In genomic region chr4:116074861-116075620, GRCm38 (mm10) we compare ENCODE assay signal across 8 mouse cellular contexts. TPM values are rescaled to one million over a fixed set of nuclear protein-coding genes. Genes with fewer than 3 reads are reported as not detected.
DNase-seq lines count a peak whose midpoint lies in the region; ATAC-seq and TF ChIP-seq lines count a peak whose summit lies in the region.

Gene Uqcrh, minus strand, starts transcription at chr4:116075071.
Gene Lrrc41, plus strand, starts transcription at chr4:116075269.

- H3K36me3 ChIP-seq in embryonic facial prominence, embryonic 15.5 days = peaks cover 5% of the 10 kb centered on the region; the same call in 1 of the 2 replicates
- peaks cover 16% of the 10 kb centered on the region for H3K36me3 ChIP-seq in limb, embryonic 14.5 days (ENCODE audit: control insufficient read depth, insufficient read depth, low read length)
- no peaks in the 10 kb centered on the region; the same call in 1 of the 2 replicates for H3K36me3 ChIP-seq in midbrain, postnatal 0 days (ENCODE audit: insufficient read depth, low read length)

- WGBS in bone marrow, adult 2 months = under 1% methylated on average over 55 of the region's 55 CpGs
- under 1% methylated on average over 55 of the region's 55 CpGs for WGBS in embryonic facial prominence, embryonic 15.5 days
- WGBS in limb, embryonic 14.5 days = under 1% methylated on average over 55 of the region's 55 CpGs
- under 1% methylated on average over 55 of the region's 55 CpGs for WGBS in midbrain, postnatal 0 days

- ATAC-seq in embryonic facial prominence, embryonic 15.5 days (ENCODE audit: insufficient number of reproducible peaks, low FRiP score, low TSS enrichment, low read depth) = peak; percentile 96
- ATAC-seq in limb, embryonic 14.5 days (ENCODE audit: low FRiP score, low read depth) = peak; percentile 95
- ATAC-seq in midbrain, postnatal 0 days (ENCODE audit: low FRiP score) = peak; percentile 94

- no peaks in the 10 kb centered on the region for H3K27me3 ChIP-seq in embryonic facial prominence, embryonic 15.5 days
- H3K27me3 ChIP-seq in limb, embryonic 14.5 days (ENCODE audit: control insufficient read depth, insufficient read depth, low read length) = no peaks in the 10 kb centered on the region
- H3K27me3 ChIP-seq in midbrain, postnatal 0 days (ENCODE audit: insufficient read depth, low read length) = no peaks in the 10 kb centered on the region

- H3K9me3 ChIP-seq in embryonic facial prominence, embryonic 15.5 days (replicated peaks) = no peaks in the 10 kb centered on the region
- H3K9me3 ChIP-seq in limb, embryonic 14.5 days (ENCODE audit: control insufficient read depth, low read length) = no peaks in the 10 kb centered on the region
- no peaks in the 10 kb centered on the region for H3K9me3 ChIP-seq in midbrain, postnatal 0 days (ENCODE audit: low read length)

- peak within 1 kb of the TSS; percentile 85 for H3K4me3 ChIP-seq in bone marrow, adult 2 months (replicated peaks; ENCODE audit: control insufficient read depth, low read depth, low read length)
- peak within 1 kb of the TSS; percentile 97 for H3K4me3 ChIP-seq in embryonic facial prominence, embryonic 15.5 days (replicated peaks)
- H3K4me3 ChIP-seq in limb, embryonic 14.5 days (replicated peaks; ENCODE audit: low read length) = peak within 1 kb of the TSS; percentile 96
- peak within 1 kb of the TSS; percentile 99 for H3K4me3 ChIP-seq in midbrain, postnatal 0 days (ENCODE audit: low read depth, low read length)

- TF ChIP-seq POLR2A in bone marrow, adult 2 months (IDR thresholded peaks at IDR 0.05; ENCODE audit: borderline replicate concordance, control insufficient read depth, low read depth, low read length) = peak; percentile 97
- peak; percentile 95 for TF ChIP-seq POLR2A in limb, embryonic 14.5 days (IDR thresholded peaks at IDR 0.05; ENCODE audit: borderline replicate concordance, extremely low read depth, insufficient read depth, insufficient read length)

- H3K4me1 ChIP-seq in bone marrow, adult 2 months (ENCODE audit: control insufficient read depth, insufficient read depth, low read length) = no peaks in the 10 kb centered on the region; the same call in 1 of the 2 replicates
- peaks cover 28% of the 10 kb centered on the region for H3K4me1 ChIP-seq in embryonic facial prominence, embryonic 15.5 days
- peaks cover 23% of the 10 kb centered on the region for H3K4me1 ChIP-seq in limb, embryonic 14.5 days (ENCODE audit: control insufficient read depth, insufficient read depth, low read length)
- peaks cover 22% of the 10 kb centered on the region for H3K4me1 ChIP-seq in midbrain, postnatal 0 days (ENCODE audit: insufficient read depth, low read length)

- peak; percentile 99 for DNase-seq in 416B (ENCODE audit: low read depth)
- peak; percentile 93 for DNase-seq in heart, adult 8-10 months (ENCODE audit: low spot score)
- peak; percentile 97 for DNase-seq in kidney, adult 9 months
- DNase-seq in limb, embryonic 14.5 days (ENCODE audit: low spot score) = peak; percentile 95
- peak; percentile 97 for DNase-seq in midbrain, postnatal 0 days (ENCODE audit: low spot score)
- peak; percentile 92 to 95 for DNase-seq in spleen, postnatal 14 days (ENCODE audit: low spot score in 2 of 2)

- peak within 1 kb of the TSS; percentile 73 for H3K4me2 ChIP-seq in embryonic facial prominence, embryonic 15.5 days (replicated peaks)
- H3K4me2 ChIP-seq in limb, embryonic 14.5 days (replicated peaks; ENCODE audit: low read depth, low read length, severe bottlenecking) = peak within 1 kb of the TSS; percentile 86
- peak within 1 kb of the TSS; percentile 94 for H3K4me2 ChIP-seq in midbrain, postnatal 0 days (ENCODE audit: low read depth, low read length, poor library complexity, severe bottlenecking)

- H3K27ac ChIP-seq in bone marrow, adult 2 months (ENCODE audit: control insufficient read depth, insufficient read depth, low read depth, low read length, poor library complexity) = peak within 1 kb of the TSS; percentile 83
- H3K27ac ChIP-seq in embryonic facial prominence, embryonic 15.5 days (replicated peaks) = peak within 1 kb of the TSS; percentile 98
- H3K27ac ChIP-seq in limb, embryonic 14.5 days (replicated peaks; ENCODE audit: low read depth, low read length) = peak within 1 kb of the TSS; percentile 97
- peak within 1 kb of the TSS; percentile 91 for H3K27ac ChIP-seq in midbrain, postnatal 0 days (ENCODE audit: low read depth, low read length)

- peak within 1 kb of the TSS; percentile 100 for H3K9ac ChIP-seq in embryonic facial prominence, embryonic 15.5 days
- peak within 1 kb of the TSS; percentile 95 for H3K9ac ChIP-seq in limb, embryonic 14.5 days (ENCODE audit: low read depth, low read length, severe bottlenecking)
- peak within 1 kb of the TSS; percentile 97 for H3K9ac ChIP-seq in midbrain, postnatal 0 days (replicated peaks; ENCODE audit: low read length, poor library complexity, severe bottlenecking)

- TF ChIP-seq CTCF in bone marrow, adult 2 months (IDR thresholded peaks at IDR 0.05; ENCODE audit: control insufficient read depth, insufficient read depth, low read length) = 0 out of 2 replicates have a peak, but pooled peaks have one; percentile 7
- TF ChIP-seq CTCF in midbrain, postnatal 0 days (IDR thresholded peaks at IDR 0.05) = peak; percentile 36

RNA-seq across cellular contexts. Expression of gene Uqcrh, which starts in this region (rescaled TPM):
- polyA plus RNA-seq in bone marrow, adult 2 months (2011; ENCODE audit: insufficient read depth, insufficient read length, low replicate concordance, missing spikeins) = 449 and 551 TPM in 2 replicates
- 472 and 502 TPM in 2 replicates for polyA plus RNA-seq in embryonic facial prominence, embryonic 15.5 days (2015; fragmentation: Nextera tagmentation; extraction: Ambion mirVana)
- 1,000 to 10,000 TPM; 1,639 to 1,931 (median 1,745) TPM for total RNA-seq in heart, adult 8-10 months (2022)
- polyA plus RNA-seq in limb, embryonic 14.5 days (2012; rRNA removed) = 318 and 510 TPM in 2 replicates
- polyA plus RNA-seq in limb, embryonic 14.5 days (2014; fragmentation: Nextera tagmentation; extraction: Ambion mirVana) = 494 and 543 TPM in 2 replicates
- 247 and 307 TPM in 2 replicates for total RNA-seq in midbrain, postnatal 0 days (2014; rRNA removed)
- polyA plus RNA-seq in midbrain, postnatal 0 days (2015; fragmentation: Nextera tagmentation; extraction: Ambion mirVana) = 429 and 468 TPM in 2 replicates

RNA-seq across cellular contexts. Expression of gene Lrrc41, which starts in this region (rescaled TPM):
- polyA plus RNA-seq in bone marrow, adult 2 months (2011; ENCODE audit: insufficient read depth, insufficient read length, low replicate concordance, missing spikeins) = 8.2 and 11.4 TPM in 2 replicates
- polyA plus RNA-seq in embryonic facial prominence, embryonic 15.5 days (2015; fragmentation: Nextera tagmentation; extraction: Ambion mirVana) = 79.5 and 81.6 TPM in 2 replicates
- total RNA-seq in heart, adult 8-10 months (2022) = 10 to 100 TPM; 24.4 to 26.0 (median 25.7) TPM
- polyA plus RNA-seq in limb, embryonic 14.5 days (2012; rRNA removed) = 60.2 and 92.2 TPM in 2 replicates
- polyA plus RNA-seq in limb, embryonic 14.5 days (2014; fragmentation: Nextera tagmentation; extraction: Ambion mirVana) = 80.8 and 89.3 TPM in 2 replicates
- total RNA-seq in midbrain, postnatal 0 days (2014; rRNA removed) = 103 and 129 TPM in 2 replicates
- 70.0 and 71.6 TPM in 2 replicates for polyA plus RNA-seq in midbrain, postnatal 0 days (2015; fragmentation: Nextera tagmentation; extraction: Ambion mirVana)

Comparison
In these comparisons a context has a peak if more than half of its experiments do, and no peak if none do; other contexts are left out.
1. Peak in every context shown above with its lines: DNase-seq, ATAC-seq, H3K4me3 ChIP-seq and H3K27ac ChIP-seq.